Comparison of ENCODE assay signal across 13 mouse cellular contexts in genomic region chr11:35378802-35379201, GRCm38 (mm10).
"Had no signal": no experiment of that assay in that cellular context is flagged by ENCODE, and none has a peak within 500 bp of the region (broad histone marks: within the 10 kb centered on the region; RNA-seq: fewer than 3 reads in every experiment).

No protein-coding gene starts in this region.

- H3K4me3 ChIP-seq: intestine, embryonic 15.5 days; limb, embryonic 15.5 days; liver, embryonic 12.5 days; lung, embryonic 15.5 days; midbrain, embryonic 12.5 days; neural tube, embryonic 13.5 days had no signal

- H3K4me1 ChIP-seq: intestine, embryonic 15.5 days; lung, embryonic 15.5 days; midbrain, embryonic 12.5 days; neural tube, embryonic 13.5 days had no signal

- H3K36me3 ChIP-seq: intestine, embryonic 15.5 days; limb, embryonic 15.5 days; liver, embryonic 12.5 days; lung, embryonic 15.5 days; midbrain, embryonic 12.5 days; neural tube, embryonic 13.5 days had no signal

- DNase-seq: kidney, adult 9 months; kidney, postnatal 4 days; right cerebral cortex, postnatal 14 days; thymus, adult 2 months; thymus, postnatal 36 days had no signal

- H3K9ac ChIP-seq: intestine, embryonic 15.5 days; limb, embryonic 15.5 days; liver, embryonic 12.5 days; lung, embryonic 15.5 days; midbrain, embryonic 12.5 days; neural tube, embryonic 13.5 days had no signal

- H3K9me3 ChIP-seq: intestine, embryonic 15.5 days; limb, embryonic 15.5 days; liver, embryonic 12.5 days; lung, embryonic 15.5 days; midbrain, embryonic 12.5 days; neural tube, embryonic 13.5 days had no signal

- H3K4me2 ChIP-seq: intestine, embryonic 15.5 days; limb, embryonic 15.5 days; liver, embryonic 12.5 days; lung, embryonic 15.5 days; midbrain, embryonic 12.5 days; neural tube, embryonic 13.5 days had no signal

- H3K27ac ChIP-seq: intestine, embryonic 15.5 days; kidney, postnatal 0 days; liver, embryonic 12.5 days; lung, embryonic 15.5 days; midbrain, embryonic 12.5 days; neural tube, embryonic 13.5 days had no signal

- ATAC-seq: intestine, embryonic 15.5 days; liver, embryonic 12.5 days; midbrain, embryonic 16.5 days had no signal

- H3K27me3 ChIP-seq: intestine, embryonic 15.5 days; limb, embryonic 15.5 days; liver, embryonic 12.5 days; lung, embryonic 15.5 days had no signal
